Mouse (Mus musculus) CD8-positive naive resting alpha-beta T cell, adult 2 months (primary cell): ENCODE data around the gene Gtf2a1l.

Experiments
- DNase-seq, 2 experiments: peaks; one replicate each; pipeline ENCODE4 v3.0.0; 2022; ENCODE audit warnings: low read depth in 2 of 2, low spot score in 2 of 2

Gtf2a1l gene

DNA sequence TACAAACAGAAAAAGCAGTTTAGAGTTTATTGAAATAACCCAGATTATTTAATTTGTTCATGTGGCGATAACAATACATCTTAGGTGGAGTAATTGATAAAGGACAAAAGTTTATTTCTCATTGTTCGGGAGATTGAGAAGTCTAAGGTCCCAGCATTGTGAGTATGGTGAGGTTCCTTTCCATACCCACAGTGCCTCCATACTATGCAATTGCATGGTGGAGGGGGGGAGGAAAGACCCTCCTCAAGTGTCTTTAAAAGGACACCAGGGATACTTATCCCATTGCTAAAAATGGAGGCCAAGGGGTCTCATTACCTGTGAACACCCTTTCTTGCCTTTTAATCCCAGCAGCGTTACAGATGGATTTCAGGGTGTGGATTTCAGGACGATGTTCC, 15.1 kb upstream of the Gtf2a1l start:
- DNase-seq: no peak

DNA sequence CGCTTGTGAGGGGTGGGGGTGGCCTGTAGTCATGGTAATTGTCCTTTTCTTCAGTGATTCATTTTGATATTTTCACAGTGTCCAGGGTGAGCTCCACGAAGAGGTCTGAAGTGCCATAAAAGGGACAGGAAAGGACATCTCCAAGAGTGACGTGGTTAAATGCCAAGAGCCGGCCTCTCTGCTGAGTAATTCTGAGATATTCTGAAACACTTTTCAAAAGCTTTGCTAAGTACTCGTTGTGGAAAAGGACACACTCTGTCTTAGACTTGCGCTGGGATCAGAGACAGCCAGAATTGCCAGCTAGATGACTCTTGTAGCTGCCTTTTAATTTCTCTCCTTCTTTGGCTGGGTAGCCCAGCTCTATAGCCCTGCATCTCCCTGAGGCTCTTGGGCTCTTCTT, 9.9 kb upstream of the Gtf2a1l start:
- no peak for DNase-seq

DNA sequence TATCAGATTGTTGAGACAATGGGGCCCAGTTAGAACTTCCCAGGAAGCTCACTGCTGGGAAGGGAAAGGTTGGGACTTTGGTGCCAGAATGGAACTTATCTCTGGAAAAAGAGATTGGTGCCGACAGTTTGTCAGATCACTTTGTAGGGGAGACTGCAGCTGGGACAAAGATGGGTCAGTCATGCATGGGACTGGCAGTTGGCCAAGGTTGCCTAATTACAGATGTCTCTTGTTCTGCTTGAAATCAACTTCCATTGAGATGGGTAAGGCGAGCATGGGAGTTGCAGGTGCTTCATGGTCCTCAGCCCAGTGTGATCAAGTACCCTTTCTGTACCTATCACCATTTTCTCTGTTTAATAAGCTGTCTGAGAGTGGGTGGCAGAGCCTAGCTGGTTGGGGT, 2.4 kb upstream of the Gtf2a1l start:
- DNase-seq: no peak

DNA sequence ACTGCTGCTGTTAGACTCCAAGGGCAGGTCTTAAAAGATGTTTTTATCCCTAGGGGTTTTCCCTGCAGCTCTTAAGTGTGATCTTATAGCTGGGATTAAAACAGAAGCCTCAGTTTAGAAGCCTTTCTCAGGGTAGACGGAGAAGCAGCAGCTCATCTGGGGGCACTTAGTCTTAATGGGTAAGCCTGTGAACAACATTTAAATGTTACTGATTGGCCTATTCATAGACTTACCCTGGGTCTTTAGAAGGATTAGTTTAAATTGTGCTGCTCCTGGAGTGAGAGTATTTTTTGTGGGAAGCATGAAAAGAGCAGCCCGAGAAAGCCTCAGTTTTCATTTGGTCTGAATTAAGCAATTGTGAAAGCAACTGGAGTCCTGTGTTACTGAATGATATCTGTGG, 1.5 kb downstream of the Gtf2a1l start:
- no peak for DNase-seq

DNA sequence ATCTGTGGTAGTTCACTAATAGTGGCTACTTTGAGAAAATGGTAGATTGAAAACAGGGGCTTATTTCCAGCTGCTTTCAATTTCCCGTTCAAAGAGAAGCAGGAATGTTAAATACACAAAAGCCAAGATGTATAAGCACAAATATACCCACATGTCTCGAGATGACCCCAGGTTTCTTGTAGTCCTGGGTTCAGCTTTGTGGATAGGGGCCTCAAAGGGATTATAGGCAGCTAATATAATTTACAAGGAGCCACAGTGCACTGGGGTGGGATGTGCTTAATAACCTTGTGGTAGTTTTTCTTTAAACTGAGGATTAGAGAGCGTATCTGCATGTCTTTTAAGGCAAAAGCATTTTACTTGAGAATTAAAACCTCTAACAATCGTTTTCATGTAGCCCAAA, 2.3 kb downstream of the Gtf2a1l start:
- DNase-seq: no peak

DNA sequence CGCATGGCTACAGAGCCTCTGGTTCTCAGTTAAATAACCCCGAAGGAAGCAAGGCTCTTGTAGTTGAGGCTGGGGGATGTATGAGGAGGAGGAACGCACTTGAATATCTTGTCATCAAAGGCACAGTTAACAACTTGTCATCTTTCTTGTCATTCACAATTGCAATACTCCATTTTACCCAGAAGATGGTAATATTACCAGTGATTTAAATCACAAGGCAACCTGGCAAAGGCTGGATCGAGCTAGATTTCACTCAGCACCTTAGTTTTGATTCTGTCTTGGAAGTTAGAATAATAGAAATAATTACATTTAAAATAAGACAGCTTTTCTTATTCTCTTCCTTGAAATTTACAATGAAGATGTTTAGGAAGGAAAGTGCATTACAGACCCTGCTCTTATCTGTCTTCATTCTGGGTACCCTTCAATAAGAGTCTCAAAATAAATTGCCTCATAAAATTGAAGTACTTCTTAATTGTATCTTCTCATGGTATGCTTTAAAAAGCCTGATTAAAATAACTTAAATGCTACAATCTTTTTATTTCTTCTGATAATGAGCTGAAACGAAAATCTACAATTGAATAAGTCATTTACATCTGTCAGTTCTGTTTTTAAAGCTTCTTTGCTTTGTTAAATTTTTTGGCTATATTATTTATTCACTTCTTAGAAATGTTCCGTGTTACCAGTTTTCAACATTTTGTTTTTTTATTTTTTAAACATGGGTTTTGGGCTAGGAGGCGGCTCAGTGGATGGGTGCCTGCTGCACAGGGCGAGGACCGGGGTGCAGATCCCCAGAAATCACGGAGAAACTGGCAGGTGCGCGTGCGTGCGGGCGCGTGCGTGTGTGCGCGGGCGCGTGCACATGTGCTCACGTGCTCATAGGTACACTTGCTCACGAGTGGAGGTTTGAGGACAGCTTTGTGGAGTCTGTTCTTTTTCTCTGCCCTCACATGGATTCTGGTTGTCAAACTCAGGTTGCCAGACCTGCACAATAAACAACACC, 7.2 kb downstream of the Gtf2a1l start:
- no peak for DNase-seq

DNA sequence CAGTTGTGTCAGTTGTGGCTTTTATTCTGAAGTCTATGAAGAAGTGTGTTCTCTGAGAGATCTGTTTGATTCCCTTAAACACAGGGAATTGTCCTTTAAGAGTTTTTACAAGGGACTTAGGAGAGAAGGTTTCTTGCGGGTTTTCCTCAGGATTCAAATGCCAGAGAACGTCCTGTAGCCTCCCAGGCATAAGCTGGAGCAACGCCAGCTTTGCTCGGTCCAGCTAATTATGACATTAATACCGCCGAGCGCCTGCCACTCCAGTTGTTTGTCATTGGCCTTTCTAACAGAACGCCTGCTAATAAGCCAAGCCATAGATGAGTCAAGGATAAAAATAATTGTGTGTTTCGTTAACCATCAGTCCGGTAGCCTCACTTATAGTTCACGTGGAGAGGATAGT, 19.8 kb downstream of the Gtf2a1l start:
- no peak for DNase-seq

DNA sequence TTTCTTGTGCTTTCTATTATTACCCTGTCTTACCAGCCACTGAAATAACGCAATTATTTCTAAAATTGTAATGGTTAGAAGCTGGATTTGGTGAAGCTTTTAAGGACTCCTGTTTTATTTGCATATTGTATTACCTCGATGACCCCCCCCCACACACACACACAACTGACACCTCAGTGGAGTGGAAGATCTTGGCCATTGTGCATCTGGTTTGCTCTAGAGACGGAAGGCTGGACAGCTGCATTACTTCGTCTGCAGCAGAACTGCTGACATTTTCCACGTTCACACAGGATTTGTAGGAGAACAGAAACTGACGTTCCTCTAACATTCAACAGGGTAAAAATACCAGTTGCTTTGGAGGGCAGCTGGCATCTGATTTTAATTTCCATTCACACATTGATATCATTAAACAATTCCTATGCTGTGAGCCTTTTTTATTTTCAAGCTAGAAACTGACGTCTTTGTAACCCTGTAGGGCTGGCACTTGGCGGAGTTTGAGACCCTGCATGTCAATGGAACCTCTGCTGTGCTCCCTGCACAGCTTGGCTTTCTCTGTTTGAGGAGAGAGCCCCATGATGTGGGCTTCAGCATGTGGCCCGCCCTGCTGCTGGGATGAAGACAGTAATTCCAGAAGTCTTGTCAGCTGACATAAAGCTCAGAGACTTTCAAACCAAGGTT, 28.3 kb downstream of the Gtf2a1l start:
- DNase-seq: no peak

DNA sequence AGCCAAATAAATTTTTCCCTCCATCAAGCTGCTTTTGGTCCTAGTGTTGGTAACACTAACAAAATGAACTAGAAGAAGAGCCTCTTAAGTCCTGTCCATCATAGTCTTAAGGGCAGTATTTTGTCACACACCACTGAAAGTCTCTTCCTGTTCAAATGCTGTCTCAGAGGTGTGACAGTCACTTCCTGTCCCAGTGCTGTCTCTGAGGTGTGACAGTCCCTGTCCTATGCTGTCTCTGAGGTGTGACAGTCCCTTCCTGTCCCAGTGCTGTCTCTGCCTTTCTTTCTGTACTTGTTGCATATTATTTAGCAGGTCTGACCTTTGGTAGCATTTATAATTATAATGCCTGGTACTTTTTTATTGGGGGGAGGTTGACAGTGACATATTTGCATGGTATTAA, 32.4 kb downstream of the Gtf2a1l start:
- no peak for DNase-seq

DNA sequence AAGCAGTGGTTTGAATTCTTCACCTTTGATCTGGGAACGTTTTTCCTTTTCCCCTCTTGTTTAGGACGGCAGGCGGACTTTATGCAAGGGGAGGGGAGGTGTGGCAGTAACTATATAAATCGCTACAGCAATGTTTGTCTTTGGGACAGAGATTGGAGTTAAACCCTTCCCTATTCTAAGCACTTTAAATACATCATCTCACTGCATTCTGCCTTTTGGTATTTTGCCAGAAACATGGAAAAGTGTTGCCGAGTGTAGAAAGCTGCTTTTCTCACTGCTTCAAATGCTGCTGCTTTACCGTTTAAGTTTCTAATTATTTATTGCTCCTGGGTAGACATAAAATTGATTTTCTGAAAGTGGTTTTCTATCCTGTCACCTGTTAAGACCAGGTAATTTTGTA, 33.9 kb downstream of the Gtf2a1l start:
- DNase-seq: no peak

DNA sequence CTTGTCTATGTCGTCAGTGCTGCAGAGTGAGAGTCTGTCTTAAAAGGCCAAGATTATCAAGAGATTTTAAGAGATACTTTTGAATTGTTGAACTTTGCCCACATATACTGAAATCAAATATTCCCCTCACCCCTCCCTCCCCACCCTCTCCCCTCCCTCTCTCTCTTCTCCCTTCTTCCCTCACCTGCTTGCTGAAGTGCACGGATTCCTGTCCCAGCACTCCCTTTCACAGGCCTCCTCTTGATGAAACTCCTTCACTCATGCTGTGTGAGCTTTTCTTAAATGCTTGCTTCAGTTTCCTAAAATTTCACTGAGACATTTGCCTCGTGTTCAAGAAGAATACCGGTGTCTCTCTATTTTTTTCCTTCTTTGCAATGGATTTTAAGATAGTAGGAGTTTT, 34.7 kb downstream of the Gtf2a1l start:
- DNase-seq: no peak

DNA sequence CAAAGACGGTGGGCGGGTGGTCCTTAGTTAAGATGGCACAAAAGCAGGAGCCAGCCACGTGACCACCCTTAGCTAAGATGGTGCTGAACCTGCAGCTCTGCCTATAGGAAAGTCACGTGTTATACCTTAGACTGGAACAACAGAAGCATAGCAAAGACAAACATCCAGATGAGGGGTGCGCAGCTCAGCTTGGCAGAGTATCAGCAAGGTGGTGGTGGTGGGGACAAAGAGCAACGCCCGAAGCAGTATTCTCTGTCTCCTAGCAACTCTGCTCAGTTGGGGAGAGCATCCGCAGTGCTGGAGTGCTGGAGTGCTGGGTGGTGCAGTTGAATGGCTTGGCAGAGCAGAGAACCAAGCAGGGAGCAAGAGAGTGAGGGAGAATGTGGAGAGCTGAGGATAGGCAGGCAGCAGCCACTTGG, 37.8 kb downstream of the Gtf2a1l start:
- DNase-seq: no peak

DNA sequence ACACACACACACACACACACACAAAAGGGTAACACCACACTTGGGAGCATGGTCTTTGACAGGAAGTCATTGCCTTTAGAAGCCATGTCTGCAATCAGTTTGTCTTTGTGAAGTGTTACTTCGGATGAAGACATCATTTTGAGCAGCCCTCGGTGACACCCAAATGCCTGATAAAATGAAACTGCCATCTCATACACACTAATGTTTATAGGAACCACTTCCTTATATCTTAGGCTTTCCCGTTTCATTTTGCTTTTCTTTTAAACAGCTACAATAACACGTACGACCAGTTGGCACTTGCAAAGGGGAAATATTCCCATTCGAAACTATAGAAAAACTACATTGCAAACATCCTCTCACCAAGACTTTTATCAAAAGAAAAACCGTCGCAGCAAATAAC, 81.2 kb downstream of the Gtf2a1l start:
- no peak for DNase-seq

DNA sequence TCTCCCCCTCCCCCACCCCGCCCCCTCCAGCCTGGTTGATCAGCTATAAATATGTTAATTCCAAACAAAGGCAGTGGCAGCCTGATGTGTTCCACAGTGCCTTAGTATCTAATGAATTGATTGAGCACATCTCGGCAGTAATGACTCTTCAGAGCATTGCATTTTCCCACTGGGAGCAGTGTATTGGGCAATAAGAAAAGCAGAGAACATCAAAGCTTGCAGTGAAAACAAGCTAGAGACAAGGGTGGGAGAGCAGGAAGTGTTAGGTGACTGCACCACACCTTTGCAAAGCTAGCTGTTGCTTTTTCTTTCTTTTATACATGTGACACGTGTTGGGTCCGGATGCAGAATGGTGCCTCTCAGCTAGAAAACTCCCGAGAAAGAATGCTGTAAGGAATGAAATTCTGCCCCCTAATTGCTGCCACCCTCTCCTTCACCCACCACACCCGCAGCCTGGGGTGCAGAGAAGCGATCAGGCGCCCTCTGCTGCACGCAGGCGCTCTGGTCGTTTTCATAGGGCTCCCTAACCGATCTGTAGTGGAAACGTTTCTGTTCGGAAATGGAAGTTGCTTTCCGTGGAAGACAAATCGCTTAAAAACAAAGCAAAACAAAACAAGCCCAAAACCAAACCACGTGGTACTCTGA, 84.5 kb downstream of the Gtf2a1l start:
- DNase-seq: peak; percentile 42 to 47

DNA sequence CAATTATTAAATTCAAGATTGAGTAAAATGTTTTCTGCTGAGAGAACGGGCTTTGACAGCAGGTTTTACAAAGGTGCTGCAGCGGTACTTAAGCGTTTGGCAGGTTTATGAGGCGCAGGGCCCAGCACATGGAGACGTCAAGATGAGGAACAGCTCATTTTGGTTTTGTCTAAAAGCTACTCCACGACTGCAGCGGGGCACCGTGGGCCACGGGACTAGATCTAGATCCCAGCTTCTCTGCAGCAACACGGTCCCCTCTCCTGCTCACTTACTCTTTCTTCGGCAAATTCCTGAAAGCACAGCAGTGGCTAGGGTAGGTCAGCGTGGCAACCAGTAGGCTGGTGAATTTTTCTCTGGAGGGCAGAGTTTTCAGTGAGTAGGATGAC, 85.0 kb downstream of the Gtf2a1l start:
- DNase-seq: no peak

DNA sequence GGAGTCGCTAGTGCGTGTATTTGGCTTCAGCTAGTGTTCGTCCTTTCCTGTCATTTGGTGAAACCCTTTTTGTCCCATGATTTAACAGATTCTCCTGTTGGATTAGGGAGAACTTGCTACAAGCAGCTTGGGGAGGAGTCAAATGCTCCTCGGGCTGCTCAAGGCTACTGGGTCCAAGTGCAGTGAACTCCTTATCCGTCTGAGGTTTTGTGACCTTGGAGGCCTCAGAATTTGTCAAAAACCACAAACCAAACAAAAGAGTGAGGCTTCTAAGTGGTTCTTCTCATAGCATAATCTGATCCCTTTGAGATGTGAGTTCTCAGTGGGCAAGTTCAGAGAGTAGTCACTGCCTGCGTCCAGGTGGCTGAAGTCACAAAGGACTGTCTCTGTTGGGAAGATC, 87.3 kb downstream of the Gtf2a1l start:
- DNase-seq: no peak

DNA sequence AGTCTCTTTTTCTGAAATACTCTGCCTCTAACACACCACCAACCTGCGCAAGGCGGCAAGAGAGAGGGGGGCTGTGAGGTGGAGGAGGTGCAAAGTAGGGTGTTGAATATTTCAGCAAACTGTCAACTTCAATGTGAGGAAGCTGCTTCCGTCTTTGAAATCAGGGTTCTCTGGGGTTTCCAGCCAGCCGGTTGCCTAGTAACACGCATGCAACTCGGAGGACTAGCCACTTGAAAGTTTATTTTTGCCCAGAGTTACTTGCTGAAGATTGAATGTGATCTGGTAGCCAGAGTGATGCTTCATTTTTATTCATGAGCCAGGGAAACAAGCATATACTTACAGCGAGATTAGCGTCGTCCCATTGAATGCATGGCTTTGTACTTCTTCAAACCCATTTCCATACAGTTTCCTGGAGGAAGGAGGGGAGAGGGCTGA, 89.6 kb downstream of the Gtf2a1l start:
- peak; percentile 30 to 49 for DNase-seq

DNA sequence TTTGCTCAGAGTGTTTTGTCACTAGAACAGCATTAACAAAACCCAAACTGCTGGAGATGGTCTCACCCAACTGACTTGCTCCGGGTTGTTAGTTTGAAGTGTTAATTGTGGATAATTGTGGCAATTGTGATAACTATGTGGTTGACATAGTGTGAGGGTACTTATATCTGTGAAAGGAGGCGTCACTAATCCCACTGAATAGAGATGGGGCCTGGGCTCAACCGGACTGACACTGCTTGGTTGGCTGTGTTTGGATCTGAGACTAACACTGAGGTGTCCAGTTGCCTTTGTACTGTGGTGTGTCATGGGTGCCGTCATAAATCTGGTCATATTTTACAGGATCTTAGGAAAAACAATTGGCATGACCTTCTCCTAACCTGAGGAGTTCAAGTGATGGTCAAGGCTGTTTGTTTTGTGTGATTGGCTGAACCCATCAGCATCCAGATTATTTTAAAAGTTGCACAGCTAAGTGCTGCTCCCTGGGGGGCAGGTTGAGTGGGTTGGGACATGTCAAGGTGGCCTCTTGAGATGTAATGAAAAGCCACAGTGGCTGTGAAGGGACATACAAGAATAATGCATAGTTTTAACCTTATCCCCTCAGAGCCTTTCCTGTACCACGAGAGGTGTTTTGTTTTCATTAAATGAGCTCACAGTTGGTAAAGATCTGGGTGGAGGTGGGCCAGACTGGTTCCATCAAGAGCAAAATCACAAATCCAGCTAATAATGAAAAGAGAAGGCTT, 95.1 kb downstream of the Gtf2a1l start:
- no peak for DNase-seq

DNA sequence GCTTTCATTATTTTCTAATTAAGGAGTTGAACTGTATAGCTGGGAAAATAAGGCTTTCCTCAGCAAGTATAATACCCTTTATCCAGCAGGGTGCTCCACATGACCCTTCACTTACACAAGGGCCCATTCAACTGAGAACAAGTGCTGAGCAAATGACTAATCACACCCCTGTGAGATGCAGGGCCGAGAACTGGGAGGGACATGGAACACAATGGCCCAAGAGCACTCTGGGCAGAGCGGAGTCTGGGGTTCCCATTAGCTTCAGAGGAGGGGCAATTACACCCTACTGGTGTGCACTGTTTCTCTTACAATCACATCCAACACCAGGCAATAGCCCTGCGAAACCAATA, 95.7 kb downstream of the Gtf2a1l start:
- no peak for DNase-seq
